Mouse (Mus musculus) lung, postnatal 0 days (tissue): ENCODE results near the gene Frat1. TPM values are rescaled to one million over a fixed set of nuclear protein-coding genes. Genes with fewer than 3 reads are reported as not detected.

Experiments used
- ATAC-seq: fragments of 200-750 bp; cut with Nextera tagmentation; 2 replicates; pipeline ENCODE4 v1.8.0; 2017; ENCODE audit warnings: moderate library complexity
- DNase-seq: peaks from one replicate; pipeline ENCODE4 v3.0.0-alpha.2; 2016; ENCODE audit warnings: low spot score
- H3K27ac ChIP-seq: fragments of 300-500 bp; sonication (generic); 2 replicates; pipeline ENCODE4 v1.5.1; 2014; ENCODE audit warnings: antibody characterized with exemption, mild to moderate bottlenecking, low read length, mixed read lengths
- H3K27me3 ChIP-seq: fragments of 300-500 bp; sonication (generic); replicated peaks from 2 replicates; pipeline ENCODE4 v1.6.1; 2014; ENCODE audit warnings: low read length, mixed read lengths; ENCODE audit not compliant: insufficient read depth
- H3K36me3 ChIP-seq: fragments of 300-500 bp; sonication (generic); 2 replicates; pipeline ENCODE4 v1.6.1; 2014; ENCODE audit warnings: low read length, mixed read lengths; ENCODE audit not compliant: insufficient read depth
- H3K4me1 ChIP-seq: fragments of 300-500 bp; sonication (generic); 2 replicates; pipeline ENCODE4 v1.6.1; 2014; ENCODE audit warnings: antibody characterized with exemption, low read depth, low read length, mixed read lengths; ENCODE audit not compliant: insufficient read depth
- H3K4me2 ChIP-seq: fragments of 300-500 bp; sonication (generic); replicated peaks from 2 replicates; pipeline ENCODE4 v1.6.1; 2014; ENCODE audit warnings: low read depth, mild to moderate bottlenecking, low read length, moderate library complexity, mixed read lengths
- H3K4me3 ChIP-seq: fragments of 300-500 bp; sonication (generic); 2 replicates; pipeline ENCODE4 v1.5.1; 2014; ENCODE audit warnings: low read depth, low read length
- H3K9ac ChIP-seq: fragments of 300-500 bp; sonication (generic); replicated peaks from 2 replicates; pipeline ENCODE4 v1.6.1; 2014; ENCODE audit warnings: low read depth, mild to moderate bottlenecking
- H3K9me3 ChIP-seq: fragments of 300-500 bp; sonication (generic); 2 replicates; pipeline ENCODE4 v1.6.1; 2016; ENCODE audit warnings: low read length, mixed read lengths
- CTCF ChIP-seq: IDR thresholded peaks from 2 replicates; pipeline ENCODE4 v1.5.1; 2016; ENCODE audit warnings: antibody characterized with exemption, mild to moderate bottlenecking
- EP300 ChIP-seq: IDR thresholded peaks from 2 replicates; pipeline ENCODE4 v1.6.1; 2016; ENCODE audit warnings: antibody characterized with exemption, mild to moderate bottlenecking, control low read depth
- WGBS: fragments of 180-500 bp; shearing (Covaris S2); extraction: QIAGEN DNeasy Blood & Tissue Kit; methylation state at CpG from one replicate; pipeline ENCODE4 v1.1.7; 2014; 5-methylcytosine and 5-hydroxymethylcytosine counted together
- polyA plus RNA-seq: library from polyadenylated mRNA; unstranded; fragments of >200 nt; fragmentation: Nextera tagmentation; extraction: Ambion mirVana; gene quantifications from 2 replicates; pipeline ENCODE4 v1.2.1, GENCODE M21; 2015

Gene Frat1
- 12.8 and 14.1 TPM in 2 replicates for polyA plus RNA-seq

DNA sequence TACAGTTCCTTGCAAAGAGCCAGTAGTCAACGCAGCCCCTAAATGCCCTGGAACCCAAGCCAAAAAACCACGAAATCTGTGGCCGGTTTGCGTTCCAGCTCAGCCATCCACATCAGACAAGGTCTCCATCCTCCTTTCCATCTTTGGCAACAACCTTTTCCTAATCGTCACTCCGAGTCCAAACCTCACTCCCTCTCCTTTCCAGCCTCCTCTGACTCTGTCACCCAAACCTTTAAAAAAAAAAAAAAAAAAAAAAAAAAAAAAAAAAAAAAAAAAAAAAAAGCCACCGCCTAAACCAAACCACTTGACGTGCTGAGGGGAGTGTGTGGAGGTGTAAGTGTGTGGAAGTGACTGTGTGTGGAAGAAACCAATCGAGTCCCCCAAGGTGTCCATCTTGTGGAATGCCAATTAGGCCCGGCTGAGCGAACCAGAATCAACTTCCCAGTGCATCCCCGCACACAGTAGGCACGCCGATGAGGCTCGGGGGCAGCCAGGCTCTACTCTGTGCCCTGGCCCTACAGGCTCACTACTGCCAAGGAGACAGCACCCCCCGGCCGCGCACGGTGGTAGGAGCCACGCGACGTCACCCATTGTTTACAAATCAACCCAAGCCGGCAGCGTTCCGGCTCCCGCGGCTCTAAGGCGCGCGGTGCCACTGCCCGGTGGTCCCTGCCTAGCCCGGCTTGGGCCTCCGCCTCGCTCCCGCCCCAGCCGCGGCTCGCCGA, at the start of gene Frat1:
Gene Frat1, plus strand, starts transcription at position 590 of the 725 bp plus-strand sequence.
- Histone ChIP-seq H3K27me3 (0 out of 2 replicates have a peak, but pooled peaks cover 5% of the 10 kb centered on the region), H3K27ac (peak within 1 kb of the TSS; percentile 92), H3K4me1 (peaks cover 4% of the 10 kb centered on the region), H3K9ac (peak within 1 kb of the TSS; percentile 63), H3K36me3 (no peaks in the 10 kb centered on the region), H3K4me2 (peak within 1 kb of the TSS; percentile 98), H3K4me3 (peak within 1 kb of the TSS; percentile 69), H3K9me3 (no peaks in the 10 kb centered on the region)
- ATAC-seq (peak; percentile 94), DNase-seq (peak; percentile 97)
- peak; percentile 37 for TF ChIP-seq CTCF
- TF ChIP-seq EP300 = peak; percentile 36
- under 1% methylated on average over 27 of the region's 39 CpGs for WGBS

DNA sequence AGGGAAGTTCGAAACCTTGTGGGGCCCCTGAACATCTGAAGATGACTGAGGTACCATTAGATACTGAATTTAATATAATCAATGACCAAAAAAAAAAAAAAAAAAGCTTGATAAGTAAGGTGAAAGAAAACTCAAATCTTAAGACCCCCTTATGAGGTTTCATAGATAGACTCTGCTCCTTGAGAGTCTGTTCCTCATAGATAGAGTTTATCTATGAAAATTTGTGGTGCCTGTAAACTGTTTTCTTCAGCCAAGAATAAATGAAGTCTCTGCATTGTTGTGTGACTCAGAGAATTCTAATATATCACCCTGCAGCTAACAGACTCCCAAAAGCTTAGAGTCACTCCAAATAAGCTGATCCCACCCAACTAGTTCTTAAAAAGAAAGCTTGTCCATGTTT, 42.9 kb upstream of the Frat1 start:
- Histone ChIP-seq H3K9ac (no peak overlapping the region), H3K27ac (no peak overlapping the region), H3K9me3 (no peaks in the 10 kb centered on the region), H3K27me3 (no peaks in the 10 kb centered on the region), H3K4me2 (no peak overlapping the region), H3K4me1 (no peaks in the 10 kb centered on the region), H3K36me3 (no peaks in the 10 kb centered on the region), H3K4me3 (no peak overlapping the region)
- WGBS = 97% methylated on average over 1 of the region's 1 CpGs
- DNase-seq (no peak), ATAC-seq (no peak)
- TF ChIP-seq CTCF (no peak), EP300 (no peak)

- no peak for TF ChIP-seq CTCF
- no peak for TF ChIP-seq EP300
- DNase-seq = peak; percentile 65
- Histone ChIP-seq H3K27me3 (no peaks in the 10 kb centered on the region), H3K27ac (peak overlapping the region; percentile 10; the same call in 1 of the 2 replicates), H3K36me3 (no peaks in the 10 kb centered on the region), H3K4me2 (no peak overlapping the region), H3K9ac (no peak overlapping the region), H3K4me1 (no peaks in the 10 kb centered on the region; the same call in 1 of the 2 replicates), H3K9me3 (no peaks in the 10 kb centered on the region), H3K4me3 (no peak overlapping the region)
- WGBS = 34% methylated on average over 10 of the region's 10 CpGs
- ATAC-seq = peak; percentile 87
Measured at GRCm38 (mm10) chr19:41789110-41789961, 40.4 kb upstream of the Frat1 start.

DNA sequence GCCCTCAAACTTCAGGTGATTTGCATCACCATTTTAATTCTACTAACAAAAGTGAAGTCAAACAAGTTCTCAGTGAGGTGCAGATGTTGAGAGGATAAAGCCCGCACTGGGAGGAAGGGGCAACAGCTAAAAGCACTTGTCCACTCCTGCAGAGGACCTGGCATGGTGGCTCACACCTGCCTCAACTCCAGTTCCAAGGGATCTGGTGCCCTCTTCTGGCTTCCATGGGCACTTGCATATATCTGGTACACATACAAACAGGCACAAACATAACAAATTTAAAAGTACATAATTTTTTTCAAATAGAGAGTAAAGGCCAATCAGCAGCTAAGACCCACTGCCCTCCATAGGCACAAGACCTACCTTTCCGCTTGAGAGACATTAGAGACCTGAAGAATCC, 38.4 kb upstream of the Frat1 start:
- Histone ChIP-seq H3K4me3 (no peak overlapping the region), H3K27me3 (no peaks in the 10 kb centered on the region), H3K9me3 (no peaks in the 10 kb centered on the region), H3K27ac (no peak overlapping the region), H3K9ac (no peak overlapping the region), H3K4me1 (no peaks in the 10 kb centered on the region; the same call in 1 of the 2 replicates), H3K36me3 (no peaks in the 10 kb centered on the region), H3K4me2 (no peak overlapping the region)
- ATAC-seq = no peak
- no peak for DNase-seq
- TF ChIP-seq EP300 (no peak), CTCF (peak; percentile 65)
- WGBS = 92% methylated on average over 2 of the region's 2 CpGs

GRCm38 (mm10) chr19:41792934-41793486, 36.8 kb upstream of the Frat1 start:
- no peaks in the 10 kb centered on the region; the same call in 1 of the 2 replicates for H3K4me1 ChIP-seq
- WGBS = 43% methylated on average over 1 of the region's 1 CpGs
- no peak for TF ChIP-seq EP300
- TF ChIP-seq CTCF = no peak
- no peak overlapping the region for H3K9ac ChIP-seq
- H3K27ac ChIP-seq = no peak overlapping the region
- ATAC-seq (no peak), DNase-seq (no peak)
- H3K9me3 ChIP-seq = no peaks in the 10 kb centered on the region
- H3K4me3 ChIP-seq = no peak overlapping the region
- no peaks in the 10 kb centered on the region for H3K27me3 ChIP-seq
- H3K4me2 ChIP-seq = no peak overlapping the region
- no peaks in the 10 kb centered on the region for H3K36me3 ChIP-seq

GRCm38 (mm10) chr19:41794017-41794416, 35.8 kb upstream of the Frat1 start:
- H3K4me3 ChIP-seq = no peak overlapping the region
- no peak overlapping the region for H3K4me2 ChIP-seq
- H3K27me3 ChIP-seq = no peaks in the 10 kb centered on the region
- no peaks in the 10 kb centered on the region for H3K36me3 ChIP-seq
- H3K9ac ChIP-seq = no peak overlapping the region
- TF ChIP-seq EP300 = no peak
- TF ChIP-seq CTCF = no peak
- ATAC-seq (no peak), DNase-seq (no peak)
- no peak overlapping the region for H3K27ac ChIP-seq
- no peaks in the 10 kb centered on the region for H3K9me3 ChIP-seq
- H3K4me1 ChIP-seq = no peaks in the 10 kb centered on the region; the same call in 1 of the 2 replicates
